In genomic region chr8:109759426-109759825, GRCm38 (mm10) we compare ENCODE assay signal across 20 mouse cellular contexts. TPM values are rescaled to one million over a fixed set of nuclear protein-coding genes. Genes with fewer than 3 reads are reported as not detected.
DNase-seq lines count a peak whose midpoint lies in the region; ATAC-seq and TF ChIP-seq lines count a peak whose summit lies in the region.
"Had no signal": no experiment of that assay in that cellular context is flagged by ENCODE, and none has a peak within 500 bp of the region (broad histone marks: within the 10 kb centered on the region; RNA-seq: fewer than 3 reads in every experiment).

No protein-coding gene starts in this region.

- H3K9me3 ChIP-seq in intestine, embryonic 14.5 days (ENCODE audit: control insufficient read depth, low read length), result peaks cover 10% of the 10 kb centered on the region
- 0 out of 2 replicates have a peak, but pooled peaks cover 8% of the 10 kb centered on the region for H3K9me3 ChIP-seq in intestine, postnatal 0 days (ENCODE audit: control insufficient read depth)

- H3K27me3 ChIP-seq in intestine, embryonic 14.5 days (replicated peaks; ENCODE audit: control insufficient read depth, insufficient read depth, low read length), result no peaks in the 10 kb centered on the region
- no peaks in the 10 kb centered on the region for H3K27me3 ChIP-seq in intestine, postnatal 0 days (replicated peaks; ENCODE audit: control insufficient read depth, insufficient read depth, low read length)
- H3K27me3 ChIP-seq: CH12.LX; embryonic facial prominence, embryonic 12.5 days; forebrain, embryonic 13.5 days; forebrain, embryonic 15.5 days had no signal

- no peak overlapping the region for H3K4me3 ChIP-seq in intestine, embryonic 14.5 days (ENCODE audit: low read depth, low read length)
- no peak overlapping the region for H3K4me3 ChIP-seq in intestine, postnatal 0 days (ENCODE audit: low read depth, low read length)
- H3K4me3 ChIP-seq: embryonic facial prominence, embryonic 10.5 days; embryonic facial prominence, embryonic 12.5 days; forebrain, embryonic 13.5 days; forebrain, embryonic 15.5 days had no signal

- no peak overlapping the region for H3K27ac ChIP-seq in intestine, embryonic 14.5 days (ENCODE audit: low read depth)
- H3K27ac ChIP-seq in intestine, postnatal 0 days (ENCODE audit: low read depth, low read length), result no peak overlapping the region
- H3K27ac ChIP-seq: embryonic facial prominence, embryonic 10.5 days; embryonic facial prominence, embryonic 12.5 days; forebrain, embryonic 13.5 days; forebrain, embryonic 15.5 days had no signal

- H3K36me3 ChIP-seq in intestine, embryonic 14.5 days (ENCODE audit: control insufficient read depth, insufficient read depth, low read length), result no peaks in the 10 kb centered on the region
- no peaks in the 10 kb centered on the region for H3K36me3 ChIP-seq in intestine, postnatal 0 days (ENCODE audit: control insufficient read depth, insufficient read depth)
- H3K36me3 ChIP-seq: embryonic facial prominence, embryonic 10.5 days; embryonic facial prominence, embryonic 12.5 days; forebrain, embryonic 15.5 days had no signal

- H3K4me1 ChIP-seq in intestine, embryonic 14.5 days (replicated peaks; ENCODE audit: control insufficient read depth, insufficient read depth, low read length), result no peaks in the 10 kb centered on the region
- H3K4me1 ChIP-seq in intestine, postnatal 0 days (replicated peaks; ENCODE audit: control insufficient read depth, insufficient read depth, low read length), result no peaks in the 10 kb centered on the region
- H3K4me1 ChIP-seq: embryonic facial prominence, embryonic 10.5 days; embryonic facial prominence, embryonic 12.5 days; forebrain, embryonic 13.5 days; forebrain, embryonic 15.5 days had no signal

- H3K4me2 ChIP-seq in intestine, embryonic 14.5 days (ENCODE audit: low read length), result no peak overlapping the region
- H3K4me2 ChIP-seq in intestine, postnatal 0 days (replicated peaks; ENCODE audit: low read depth), result no peak overlapping the region
- H3K4me2 ChIP-seq: embryonic facial prominence, embryonic 12.5 days; forebrain, embryonic 13.5 days; forebrain, embryonic 15.5 days had no signal

- 88% methylated on average over 7 of the region's 7 CpGs for WGBS in intestine, embryonic 14.5 days
- WGBS in intestine, postnatal 0 days, result 90% methylated on average over 7 of the region's 7 CpGs

- no peak for ATAC-seq in intestine, embryonic 14.5 days (replicated peaks; ENCODE audit: low FRiP score, low TSS enrichment, low read depth)
- ATAC-seq in intestine, postnatal 0 days, result no peak
- ATAC-seq: CD4-positive, CD25-positive, alpha-beta regulatory T cell, adult 4 months; forebrain, embryonic 13.5 days; forebrain, embryonic 15.5 days; forebrain, postnatal 0 days had no signal

- no peak for TF ChIP-seq CTCF in intestine, postnatal 0 days (IDR thresholded peaks at IDR 0.05; ENCODE audit: low read depth)

- peak; percentile 20 for DNase-seq in intestine, embryonic 14.5 days (ENCODE audit: low spot score)
- DNase-seq in ES-CJ7 (ENCODE audit: low read depth, low spot score), result peak; percentile 75
- DNase-seq in ZHBTc4 (ENCODE audit: low read depth, low spot score), result peak; percentile 77
- DNase-seq in urinary bladder, postnatal 4 days (ENCODE audit: low spot score in 2 of 2), result no peak
- DNase-seq in cerebellum, adult 18-20 months, result no peak
- DNase-seq: adrenal gland, postnatal 10 days; adrenal gland, postnatal 25 days; B cell, adult 2 months; cerebellum, adult 11-12 months; cerebellum, adult 8-10 months; cerebellum, adult 9-11 months; cerebellum, postnatal 25 days; forebrain, postnatal 0 days had no signal

- no peak overlapping the region for H3K9ac ChIP-seq in intestine, embryonic 14.5 days (ENCODE audit: low read length)
- no peak overlapping the region for H3K9ac ChIP-seq in intestine, postnatal 0 days (ENCODE audit: low read depth, low read length)
- H3K9ac ChIP-seq: embryonic facial prominence, embryonic 12.5 days; forebrain, embryonic 13.5 days; forebrain, embryonic 15.5 days; forebrain, postnatal 0 days had no signal

RNA-seq across cellular contexts. Expression of gene Ap1g1, which starts 18.9 kb away (rescaled TPM):
- 34.5 and 37.6 TPM in 2 replicates for polyA plus RNA-seq in intestine, embryonic 14.5 days (2014; fragmentation: Nextera tagmentation; extraction: Ambion mirVana)
- polyA plus RNA-seq in intestine, postnatal 0 days (2015; fragmentation: Nextera tagmentation; extraction: Ambion mirVana), result 27.1 and 28.2 TPM in 2 replicates

RNA-seq across cellular contexts. Expression of gene Atxn1l, which starts 21.9 kb away (rescaled TPM):
- 6.1 and 7.1 TPM in 2 replicates for polyA plus RNA-seq in intestine, embryonic 14.5 days (2014; fragmentation: Nextera tagmentation; extraction: Ambion mirVana)
- polyA plus RNA-seq in intestine, postnatal 0 days (2015; fragmentation: Nextera tagmentation; extraction: Ambion mirVana), result 2.4 and 2.6 TPM in 2 replicates

RNA-seq across cellular contexts. Expression of gene Zfp821, which starts 54.1 kb away (rescaled TPM):
- 26.3 and 27.7 TPM in 2 replicates for polyA plus RNA-seq in intestine, embryonic 14.5 days (2014; fragmentation: Nextera tagmentation; extraction: Ambion mirVana)
- polyA plus RNA-seq in intestine, postnatal 0 days (2015; fragmentation: Nextera tagmentation; extraction: Ambion mirVana), result 6.4 and 6.6 TPM in 2 replicates

Comparison
In these comparisons a context has a peak if more than half of its experiments do, and no peak if none do; other contexts are left out.
1. DNase-seq: peak in intestine, embryonic 14.5 days (single experiment), ES-CJ7 (single experiment) and ZHBTc4 (single experiment); none in urinary bladder, postnatal 4 days (0 of 2) and cerebellum, adult 18-20 months (0 of 2).